Mouse (Mus musculus) limb, embryonic 14.5 days (tissue): ENCODE measurements around the gene Heg1. TPM values are rescaled to one million over a fixed set of nuclear protein-coding genes. Genes with fewer than 3 reads are reported as not detected.

ENCODE experiments used
- ATAC-seq: fragments of 200-750 bp; cut with Nextera tagmentation; 2 replicates; pipeline ENCODE4 v1.8.0; 2017; ENCODE audit warnings: low read depth, moderate number of reproducible peaks, moderate TSS enrichment; ENCODE audit not compliant: low FRiP score
- DNase-seq: peaks from one replicate; pipeline ENCODE4 v3.0.0-alpha.2; 2015; ENCODE audit warnings: low spot score
- H3K27ac ChIP-seq: fragments of 300-500 bp; sonication (generic); replicated peaks from 2 replicates; pipeline ENCODE4 v1.5.1; 2014; ENCODE audit warnings: low read depth, mild to moderate bottlenecking, low read length, moderate library complexity, mixed read lengths
- H3K27me3 ChIP-seq: fragments of 300-500 bp; sonication (generic); 2 replicates; pipeline ENCODE4 v1.6.1; 2014; ENCODE audit warnings: low read length, mixed read lengths; ENCODE audit not compliant: control insufficient read depth, insufficient read depth
- H3K36me3 ChIP-seq: fragments of 300-500 bp; sonication (generic); 2 replicates; pipeline ENCODE4 v1.6.1; 2014; ENCODE audit warnings: mild to moderate bottlenecking, low read length, moderate library complexity, mixed read lengths; ENCODE audit not compliant: control insufficient read depth, insufficient read depth
- H3K4me1 ChIP-seq: fragments of 300-500 bp; sonication (generic); 2 replicates; pipeline ENCODE4 v1.6.1; 2014; ENCODE audit warnings: antibody characterized with exemption, low read length, mixed read lengths; ENCODE audit not compliant: control insufficient read depth, insufficient read depth
- H3K4me2 ChIP-seq: fragments of 300-500 bp; sonication (generic); replicated peaks from 2 replicates; pipeline ENCODE4 v1.6.1; 2014; ENCODE audit warnings: low read depth, mild to moderate bottlenecking, low read length, moderate library complexity; ENCODE audit not compliant: severe bottlenecking
- H3K4me3 ChIP-seq: fragments of 300-500 bp; sonication (generic); replicated peaks from 2 replicates; pipeline ENCODE4 v1.5.1; 2014; ENCODE audit warnings: low read length
- H3K9ac ChIP-seq: fragments of 300-500 bp; sonication (generic); 2 replicates; pipeline ENCODE4 v1.6.1; 2014; ENCODE audit warnings: mild to moderate bottlenecking, low read depth, low read length, moderate library complexity; ENCODE audit not compliant: severe bottlenecking
- H3K9me3 ChIP-seq: fragments of 300-500 bp; sonication (generic); 2 replicates; pipeline ENCODE4 v1.6.1; 2016; ENCODE audit warnings: low read length; ENCODE audit not compliant: control insufficient read depth
- POLR2A ChIP-seq: fragments of 200-500 bp; IDR thresholded peaks from 2 replicates; pipeline ENCODE4 v1.8.0; 2012; ENCODE audit warnings: inconsistent platforms, mild to moderate bottlenecking, moderate library complexity, borderline replicate concordance; ENCODE audit not compliant: insufficient read depth, insufficient read length; ENCODE audit errors: extremely low read depth
- WGBS: fragments of 180-500 bp; shearing (Covaris S2); extraction: QIAGEN DNeasy Blood & Tissue Kit; methylation state at CpG from one replicate; pipeline ENCODE4 v1.1.7; 2014; 5-methylcytosine and 5-hydroxymethylcytosine counted together
- polyA plus RNA-seq, 2 experiments: library from polyadenylated mRNA; depleted of rRNA in 1 of 2; stranded (reverse) in 1 of 2; unstranded in 1 of 2; fragments of >200 nt; fragmentation: Nextera tagmentation in 1 of 2; extraction: Ambion mirVana in 1 of 2; gene quantifications; 2 replicates each; pipeline versions ENCODE4 v1.2.1 to v1.2.3; 2012 to 2014

The Heg1 gene
- polyA plus RNA-seq, 2 experiments, result 20.8 to 22.0 TPM

DNA sequence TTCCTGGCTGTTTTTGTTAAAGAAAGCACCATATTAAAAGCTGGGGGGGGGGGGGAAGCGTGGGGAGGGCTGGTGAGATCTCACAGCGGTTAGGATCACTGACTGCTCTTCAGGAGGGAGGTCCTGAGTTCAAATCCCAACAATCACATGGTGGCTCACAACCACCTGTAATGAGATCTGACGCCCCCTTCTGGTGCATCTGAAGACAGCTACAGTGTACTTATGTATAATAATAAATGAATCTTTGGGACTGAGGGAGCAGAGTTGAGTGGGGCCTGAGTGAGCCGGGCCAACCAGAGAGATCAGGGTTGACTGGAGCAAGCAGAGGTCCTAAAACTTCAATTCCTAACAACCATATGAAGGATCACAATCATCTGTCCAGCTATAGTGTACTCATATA lies 12.0 kb upstream of the Heg1 start:
- Histone ChIP-seq H3K4me1 (no peaks in the 10 kb centered on the region), H3K36me3 (no peaks in the 10 kb centered on the region), H3K4me3 (no peak overlapping the region), H3K4me2 (no peak overlapping the region), H3K9me3 (no peaks in the 10 kb centered on the region), H3K27ac (no peak overlapping the region), H3K9ac (no peak overlapping the region), H3K27me3 (no peaks in the 10 kb centered on the region)
- TF ChIP-seq POLR2A, result no peak
- DNase-seq (no peak), ATAC-seq (no peak)
- WGBS, result 94% methylated on average over 3 of the region's 4 CpGs

DNA sequence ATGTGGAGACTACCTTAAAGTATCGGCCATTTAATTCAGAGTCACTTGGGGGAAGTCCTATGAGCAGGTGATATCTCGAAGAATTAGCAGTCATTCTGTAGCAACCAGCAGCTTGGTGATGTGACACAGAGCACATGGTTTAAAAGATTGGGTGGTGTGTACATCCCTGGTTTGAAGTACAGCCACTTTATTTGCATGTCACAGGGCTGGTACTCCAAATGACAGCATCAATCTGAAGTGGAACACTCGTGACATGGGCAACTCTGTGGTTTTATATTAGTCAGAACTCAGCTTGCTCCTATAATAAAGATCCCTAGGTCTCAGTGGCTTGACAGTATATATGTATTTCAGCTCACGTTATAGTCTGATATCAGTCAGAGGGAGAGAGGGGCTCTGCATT lies 11.5 kb upstream of the Heg1 start:
- no peak for TF ChIP-seq POLR2A
- no peaks in the 10 kb centered on the region for H3K9me3 ChIP-seq
- no peaks in the 10 kb centered on the region for H3K36me3 ChIP-seq
- DNase-seq (no peak), ATAC-seq (no peak)
- no peak overlapping the region for H3K27ac ChIP-seq
- no peaks in the 10 kb centered on the region for H3K27me3 ChIP-seq
- 89% methylated on average over 4 of the region's 4 CpGs for WGBS
- H3K4me2 ChIP-seq, result no peak overlapping the region
- H3K4me3 ChIP-seq, result no peak overlapping the region
- H3K9ac ChIP-seq, result no peak overlapping the region
- no peaks in the 10 kb centered on the region for H3K4me1 ChIP-seq

DNA sequence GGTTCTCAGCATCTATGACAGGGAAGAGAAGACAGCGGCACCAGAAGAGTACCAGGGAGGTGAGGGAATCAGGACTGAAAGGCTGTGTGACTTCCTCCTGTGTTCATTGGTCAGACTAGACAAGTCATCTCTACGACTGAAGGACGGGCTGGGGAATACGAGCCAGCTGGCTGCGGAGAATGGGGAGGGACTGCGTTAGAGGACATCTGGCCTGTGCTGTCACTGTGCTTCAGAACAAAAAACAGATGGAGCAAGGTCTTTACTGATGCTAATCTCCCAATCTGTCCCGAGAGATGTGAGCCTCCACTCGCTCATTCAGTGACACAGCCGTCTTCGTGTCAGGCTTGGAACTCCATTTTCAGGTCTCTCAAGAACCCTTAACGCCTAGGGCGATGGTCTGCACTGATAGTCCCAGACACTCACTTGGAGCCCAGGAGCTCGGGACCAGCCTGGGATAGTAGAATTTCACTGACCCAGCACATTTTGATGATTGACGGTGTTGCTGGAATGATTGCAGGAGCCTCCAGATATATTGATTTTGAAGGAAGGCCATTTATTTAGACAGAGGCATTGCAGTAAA lies 10.6 kb upstream of the Heg1 start:
- 40% methylated on average over 14 of the region's 14 CpGs for WGBS
- no peak for TF ChIP-seq POLR2A
- H3K27me3 ChIP-seq, result no peaks in the 10 kb centered on the region
- H3K9me3 ChIP-seq, result no peaks in the 10 kb centered on the region
- H3K27ac ChIP-seq, result no peak overlapping the region
- ATAC-seq (0 out of 2 replicates have a peak, but pooled peaks have one; percentile 43), DNase-seq (peak; percentile 70)
- H3K9ac ChIP-seq, result no peak overlapping the region
- H3K36me3 ChIP-seq, result no peaks in the 10 kb centered on the region
- no peaks in the 10 kb centered on the region for H3K4me1 ChIP-seq
- H3K4me3 ChIP-seq, result no peak overlapping the region
- no peak overlapping the region for H3K4me2 ChIP-seq

DNA sequence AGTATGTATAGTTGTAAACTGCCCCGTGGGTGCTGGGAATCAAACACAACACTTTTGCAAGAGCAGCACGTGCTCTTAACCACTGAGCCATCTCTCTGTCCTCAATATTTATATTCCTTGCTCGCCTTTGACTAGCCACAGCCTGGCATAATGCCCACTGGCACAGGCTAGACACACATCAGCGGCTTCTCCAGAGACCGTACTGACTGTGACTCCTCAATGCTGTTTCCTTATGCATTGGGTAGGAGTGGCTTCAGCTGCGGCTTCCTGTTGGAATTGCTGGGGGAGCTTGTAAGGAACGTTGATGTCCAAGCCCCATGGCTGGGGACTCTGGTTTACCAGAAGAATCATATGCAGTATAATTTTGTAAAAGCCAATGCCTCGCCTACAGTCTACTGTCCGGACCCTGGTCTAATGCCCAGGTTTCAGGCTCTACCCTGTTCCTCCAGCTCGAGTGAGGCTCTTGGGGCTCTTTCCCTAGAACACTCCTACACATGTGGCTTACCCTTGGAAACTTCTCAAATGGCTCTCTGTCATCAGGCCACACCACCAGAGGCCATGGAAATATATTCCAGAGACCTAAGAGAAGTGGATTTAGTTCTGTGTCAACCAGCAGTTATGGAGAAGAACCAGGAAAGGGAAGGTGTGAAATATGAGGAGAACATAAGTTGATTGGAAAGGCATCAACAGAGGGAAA lies 8.9 kb upstream of the Heg1 start:
- H3K4me1 ChIP-seq, result no peaks in the 10 kb centered on the region
- no peaks in the 10 kb centered on the region for H3K36me3 ChIP-seq
- TF ChIP-seq POLR2A, result no peak
- DNase-seq (no peak), ATAC-seq (no peak)
- H3K4me3 ChIP-seq, result no peak overlapping the region
- no peak overlapping the region for H3K9ac ChIP-seq
- no peak overlapping the region for H3K27ac ChIP-seq
- WGBS, result 92% methylated on average over 10 of the region's 10 CpGs
- H3K27me3 ChIP-seq, result no peaks in the 10 kb centered on the region
- H3K9me3 ChIP-seq, result no peaks in the 10 kb centered on the region
- no peak overlapping the region for H3K4me2 ChIP-seq

DNA sequence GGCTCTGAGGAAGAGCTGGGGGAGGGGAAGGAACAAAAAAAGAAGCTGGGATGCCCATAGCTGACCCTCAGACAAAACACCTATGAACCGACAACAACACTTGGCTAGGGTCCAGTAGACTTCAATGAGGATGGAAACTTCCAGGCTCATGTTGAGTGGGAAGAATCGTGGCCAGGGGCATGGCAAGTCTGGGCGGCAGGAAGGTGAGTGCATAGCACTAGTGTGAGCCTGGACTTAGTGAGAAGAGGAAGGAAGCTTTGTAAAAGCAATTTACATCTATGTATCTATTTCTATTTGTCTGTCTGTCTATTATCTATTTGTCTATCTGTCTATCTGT lies 8.4 kb upstream of the Heg1 start:
- no peak for ATAC-seq
- no peak for TF ChIP-seq POLR2A

More for the DNA sequence above, 8.4 kb upstream of the Heg1 start:
- Histone ChIP-seq H3K4me2 (no peak overlapping the region), H3K9ac (no peak overlapping the region), H3K4me1 (no peaks in the 10 kb centered on the region), H3K4me3 (no peak overlapping the region), H3K27ac (no peak overlapping the region), H3K36me3 (no peaks in the 10 kb centered on the region), H3K27me3 (no peaks in the 10 kb centered on the region), H3K9me3 (no peaks in the 10 kb centered on the region)
- 66% methylated on average over 3 of the region's 3 CpGs for WGBS
- DNase-seq, result no peak
